Mouse (Mus musculus) adrenal gland, adult 8-10 months (tissue): Measurements from ENCODE around the gene Mrpl19. TPM values are rescaled to one million over a fixed set of nuclear protein-coding genes. Genes with fewer than 3 reads are reported as not detected.

Experiments
- DNase-seq: peaks from one replicate; pipeline ENCODE4 v3.0.0; 2022
- total RNA-seq, 4 experiments: library from RNA; stranded (reverse); gene quantifications; 2 replicates each; pipeline ENCODE4 v1.2.4; 2022

The Mrpl19 gene
- total RNA-seq, 4 experiments from 2014 or later, result 36.9 to 39.0 (median 39.0) TPM

DNA sequence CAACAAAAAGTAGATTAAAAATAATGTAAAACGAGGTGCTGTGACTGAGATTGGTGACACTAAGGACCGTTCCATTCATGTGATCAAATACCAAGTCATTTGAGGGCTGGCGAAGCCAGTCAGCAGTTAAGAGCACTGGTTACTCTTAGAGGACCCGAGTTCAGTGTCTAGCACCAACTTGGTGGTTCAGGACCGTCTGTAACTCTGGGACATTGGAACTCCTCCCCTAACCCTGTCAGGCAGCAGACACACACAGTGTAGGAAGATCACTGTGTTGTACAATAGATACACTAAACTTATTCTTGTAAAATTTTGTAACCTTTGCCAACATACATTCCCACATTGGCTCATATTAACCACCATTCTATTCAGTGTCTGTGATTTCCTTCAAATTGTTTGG, 41.5 kb downstream of the Mrpl19 start:
- DNase-seq, result no peak

- peak; percentile 90 for DNase-seq
These were observed 42.1 kb downstream of the Mrpl19 start, which contains the start of gene Gcfc2 for GRCm38 (mm10) chr6:81923523-81924142. Gcfc2 (plus strand) TSS chr6:81923669.

DNA sequence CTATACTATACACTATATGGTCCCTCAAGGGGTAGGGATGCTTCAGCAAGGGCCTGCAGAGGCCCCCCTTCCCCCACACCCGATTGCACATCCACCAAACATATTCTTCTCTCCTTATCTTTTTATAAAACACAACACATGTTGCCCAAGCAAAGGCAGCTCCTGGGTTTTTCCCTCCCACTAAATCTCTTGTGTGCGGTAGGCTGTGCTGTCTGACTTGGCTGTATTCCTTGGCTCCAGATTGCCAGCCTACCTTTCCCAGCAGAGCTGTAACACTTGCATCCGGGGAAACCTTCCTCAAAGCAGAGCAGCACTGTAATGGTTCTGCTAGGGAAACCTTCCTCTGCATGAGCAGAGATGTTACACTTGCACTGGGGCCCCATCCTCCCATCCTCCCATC, 53.6 kb downstream of the Mrpl19 start:
- no peak for DNase-seq

GRCm38 (mm10) chr6:81911713-81912112, 54.0 kb downstream of the Mrpl19 start:
- no peak for DNase-seq

DNA sequence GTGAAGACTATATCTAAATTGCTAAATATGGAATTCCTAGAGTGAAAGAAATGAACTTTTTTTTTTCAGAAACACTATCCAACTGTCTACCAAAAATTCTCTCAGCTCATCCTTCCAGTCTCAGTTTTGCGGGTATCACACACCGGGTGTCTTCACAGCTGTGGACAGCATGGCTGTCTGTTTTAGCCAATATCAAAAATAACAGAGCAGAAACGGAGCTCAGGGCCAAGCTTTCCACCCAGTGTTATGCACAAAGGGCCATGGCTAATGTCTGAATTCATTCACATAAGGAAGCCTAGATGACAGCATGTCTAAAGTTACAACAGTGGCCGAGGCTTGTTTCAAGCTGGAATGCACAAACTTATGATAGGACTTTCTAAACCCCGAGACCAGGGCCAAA, 54.5 kb downstream of the Mrpl19 start:
- DNase-seq, result no peak

- no peak for DNase-seq
These were observed 55.4 kb downstream of the Mrpl19 start for GRCm38 (mm10) chr6:81910302-81910855.

Other genes starting within 250 kb of the Mrpl19 start
- gene Gcfc2, start 42.3 kb downstream of the Mrpl19 start, total RNA-seq, result 10 to 100 TPM in 2 of 4 experiments, 1 to 10 TPM in 2; 6.5 to 22.9 (median 14.0) TPM
- 1 to 10 TPM; 1.2 to 6.2 (median 3.8) TPM for gene Eva1a, start 75.1 kb upstream of the Mrpl19 start, total RNA-seq